Comparison of ENCODE assay signal across 7 mouse cellular contexts in genomic region chr16:17070716-17071115, GRCm38 (mm10). TPM values are rescaled to one million over a fixed set of nuclear protein-coding genes. Genes with fewer than 3 reads are reported as not detected.
DNase-seq lines count a peak whose midpoint lies in the region; ATAC-seq and TF ChIP-seq lines count a peak whose summit lies in the region.

No protein-coding gene starts in this region.

- H3K4me1 ChIP-seq in lung, postnatal 0 days (ENCODE audit: insufficient read depth, low read depth, low read length): peaks cover 4% of the 10 kb centered on the region; the same call in 1 of the 2 replicates
- peaks cover 10% of the 10 kb centered on the region for H3K4me1 ChIP-seq in forebrain, embryonic 14.5 days (ENCODE audit: control insufficient read depth, insufficient read depth, low read length)
- peaks cover 16% of the 10 kb centered on the region for H3K4me1 ChIP-seq in limb, embryonic 13.5 days
- H3K4me1 ChIP-seq in stomach, embryonic 14.5 days (ENCODE audit: control insufficient read depth, insufficient read depth, low read length): peaks cover 4% of the 10 kb centered on the region; the same call in 1 of the 2 replicates

- H3K4me3 ChIP-seq in lung, postnatal 0 days (ENCODE audit: low read depth, low read length): peak overlapping the region; percentile 67
- peak overlapping the region; percentile 86 for H3K4me3 ChIP-seq in forebrain, embryonic 14.5 days (ENCODE audit: low read depth, low read length)
- H3K4me3 ChIP-seq in limb, embryonic 13.5 days: peak overlapping the region; percentile 77
- peak overlapping the region; percentile 78 for H3K4me3 ChIP-seq in stomach, embryonic 14.5 days (ENCODE audit: low read depth, low read length)

- H3K9ac ChIP-seq in lung, postnatal 0 days (replicated peaks; ENCODE audit: low read depth): peak overlapping the region; percentile 44; the same call in 1 of the 2 replicates
- peak overlapping the region; percentile 93 for H3K9ac ChIP-seq in forebrain, embryonic 14.5 days (ENCODE audit: low read length)
- H3K9ac ChIP-seq in limb, embryonic 13.5 days: peak overlapping the region; percentile 84
- no peak overlapping the region for H3K9ac ChIP-seq in stomach, embryonic 14.5 days (replicated peaks; ENCODE audit: low read depth, low read length)

- peak overlapping the region; percentile 93 for H3K4me2 ChIP-seq in lung, postnatal 0 days (replicated peaks; ENCODE audit: low read depth, low read length)
- peak overlapping the region; percentile 72 for H3K4me2 ChIP-seq in forebrain, embryonic 14.5 days (ENCODE audit: low read length)
- H3K4me2 ChIP-seq in limb, embryonic 13.5 days (replicated peaks): peak overlapping the region; percentile 74
- peak overlapping the region; percentile 54 for H3K4me2 ChIP-seq in stomach, embryonic 14.5 days (replicated peaks; ENCODE audit: low read depth, low read length)

- H3K36me3 ChIP-seq in lung, postnatal 0 days (ENCODE audit: insufficient read depth, low read length): no peaks in the 10 kb centered on the region
- peaks cover 24% of the 10 kb centered on the region for H3K36me3 ChIP-seq in forebrain, embryonic 14.5 days (ENCODE audit: control insufficient read depth, insufficient read depth, low read length)
- H3K36me3 ChIP-seq in limb, embryonic 13.5 days: peaks cover 26% of the 10 kb centered on the region
- 0 out of 2 replicates have a peak, but pooled peaks cover 3% of the 10 kb centered on the region for H3K36me3 ChIP-seq in stomach, embryonic 14.5 days (ENCODE audit: control insufficient read depth, insufficient read depth, low read length)

- WGBS in lung, postnatal 0 days: 30% methylated on average over 6 of the region's 6 CpGs
- WGBS in forebrain, embryonic 14.5 days: 37% methylated on average over 6 of the region's 6 CpGs
- 52% methylated on average over 6 of the region's 6 CpGs for WGBS in limb, embryonic 13.5 days
- 34% methylated on average over 6 of the region's 6 CpGs for WGBS in stomach, embryonic 14.5 days

- TF ChIP-seq EP300 in lung, postnatal 0 days (IDR thresholded peaks at IDR 0.05): no peak

- no peak for TF ChIP-seq CTCF in lung, postnatal 0 days (IDR thresholded peaks at IDR 0.05)

- H3K27ac ChIP-seq in lung, postnatal 0 days (ENCODE audit: low read length): no peak overlapping the region
- H3K27ac ChIP-seq in forebrain, embryonic 14.5 days (ENCODE audit: low read depth, low read length): no peak overlapping the region
- no peak overlapping the region for H3K27ac ChIP-seq in limb, embryonic 13.5 days
- no peak overlapping the region for H3K27ac ChIP-seq in stomach, embryonic 14.5 days (ENCODE audit: low read length)

- DNase-seq in lung, postnatal 0 days (ENCODE audit: low spot score): no peak
- no peak for DNase-seq in lung, postnatal 4 days
- no peak for DNase-seq in forebrain, embryonic 14.5 days (ENCODE audit: low spot score)
- DNase-seq in ovary, postnatal 36 days (ENCODE audit: low spot score): no peak
- no peak for DNase-seq in adrenal gland, adult 18-20 months (ENCODE audit: low spot score in 2 of 2)

- no peaks in the 10 kb centered on the region for H3K27me3 ChIP-seq in lung, postnatal 0 days (replicated peaks; ENCODE audit: insufficient read depth, low read length)
- H3K27me3 ChIP-seq in forebrain, embryonic 14.5 days (replicated peaks; ENCODE audit: control insufficient read depth, insufficient read depth, low read length): no peaks in the 10 kb centered on the region
- H3K27me3 ChIP-seq in limb, embryonic 13.5 days: no peaks in the 10 kb centered on the region
- no peaks in the 10 kb centered on the region for H3K27me3 ChIP-seq in stomach, embryonic 14.5 days (ENCODE audit: control insufficient read depth, insufficient read depth, low read length)

- H3K9me3 ChIP-seq in lung, postnatal 0 days (ENCODE audit: low read length): no peaks in the 10 kb centered on the region
- H3K9me3 ChIP-seq in forebrain, embryonic 14.5 days (replicated peaks; ENCODE audit: control insufficient read depth, low read length): no peaks in the 10 kb centered on the region
- H3K9me3 ChIP-seq in limb, embryonic 13.5 days: no peaks in the 10 kb centered on the region; the same call in 1 of the 2 replicates
- H3K9me3 ChIP-seq in stomach, embryonic 14.5 days (ENCODE audit: control insufficient read depth, low read depth, low read length): no peaks in the 10 kb centered on the region

- ATAC-seq in lung, postnatal 0 days: no peak
- ATAC-seq in forebrain, embryonic 14.5 days: no peak
- no peak for ATAC-seq in limb, embryonic 13.5 days (ENCODE audit: low FRiP score, low read depth)
- ATAC-seq in stomach, embryonic 14.5 days (ENCODE audit: insufficient number of reproducible peaks, insufficient read depth, low FRiP score, low read depth): no peak

RNA-seq across cellular contexts. Expression of gene Ypel1, which starts 1.2 kb away (rescaled TPM):
- polyA plus RNA-seq in lung, postnatal 0 days (2015; fragmentation: Nextera tagmentation; extraction: Ambion mirVana): 10.6 and 15.1 TPM in 2 replicates
- polyA plus RNA-seq in forebrain, embryonic 14.5 days (2014; fragmentation: Nextera tagmentation; extraction: Ambion mirVana): 180 and 195 TPM in 2 replicates
- 53.8 and 57.3 TPM in 2 replicates for polyA plus RNA-seq in limb, embryonic 13.5 days (2015; fragmentation: Nextera tagmentation; extraction: Ambion mirVana)
- polyA plus RNA-seq in stomach, embryonic 14.5 days (2014; fragmentation: Nextera tagmentation; extraction: Ambion mirVana): 33.5 and 35.0 TPM in 2 replicates
- 1 to 10 TPM; 2.8 to 6.6 TPM for total RNA-seq in adrenal gland, adult 18-20 months (2021)

RNA-seq across cellular contexts. Expression of gene Ppil2, which starts 40.3 kb away (rescaled TPM):
- 82.2 and 91.4 TPM in 2 replicates for polyA plus RNA-seq in lung, postnatal 0 days (2015; fragmentation: Nextera tagmentation; extraction: Ambion mirVana)
- 146 and 153 TPM in 2 replicates for polyA plus RNA-seq in forebrain, embryonic 14.5 days (2014; fragmentation: Nextera tagmentation; extraction: Ambion mirVana)
- polyA plus RNA-seq in limb, embryonic 13.5 days (2015; fragmentation: Nextera tagmentation; extraction: Ambion mirVana): 150 and 158 TPM in 2 replicates
- polyA plus RNA-seq in stomach, embryonic 14.5 days (2014; fragmentation: Nextera tagmentation; extraction: Ambion mirVana): 134 and 136 TPM in 2 replicates
- total RNA-seq in adrenal gland, adult 18-20 months (2021): 10 to 100 TPM; 71.7 to 90.4 TPM

RNA-seq across cellular contexts. Expression of gene 2610318N02Rik, which starts 54.3 kb away (rescaled TPM):
- 0.90 and 1.3 TPM in 2 replicates for polyA plus RNA-seq in lung, postnatal 0 days (2015; fragmentation: Nextera tagmentation; extraction: Ambion mirVana)
- polyA plus RNA-seq in forebrain, embryonic 14.5 days (2014; fragmentation: Nextera tagmentation; extraction: Ambion mirVana): 21.5 and 27.6 TPM in 2 replicates
- 70.7 and 78.6 TPM in 2 replicates for polyA plus RNA-seq in limb, embryonic 13.5 days (2015; fragmentation: Nextera tagmentation; extraction: Ambion mirVana)
- 25.5 and 35.5 TPM in 2 replicates for polyA plus RNA-seq in stomach, embryonic 14.5 days (2014; fragmentation: Nextera tagmentation; extraction: Ambion mirVana)
- total RNA-seq in adrenal gland, adult 18-20 months (2021): under 1 TPM in 1 of 2 experiments, not detected in 1; 0.70 TPM
